Mouse (Mus musculus) left cerebral cortex, postnatal 4 days (tissue): ENCODE measurements at regions not wholly inside any gene's neighbourhood (a gene's known extent, or its start where the extent isn't known, plus 50 kb on each side); places are given as distances from the start of the nearest gene placed in this dataset.

ENCODE experiments used
- DNase-seq: peaks from one replicate; pipeline ENCODE4 v3.0.0-alpha.2; 2022
- intact Hi-C: fragments of 180-260 bp; cut with DNase I; formaldehyde crosslinking; loops from one replicate; pipeline ENCODE4 v1.15.1; 2025

GRCm38 (mm10) chr11:111555615-111556014, 489.7 kb downstream of the Kcnj2 start:
- intact Hi-C loops: no loop called here
- no peak for DNase-seq

DNA sequence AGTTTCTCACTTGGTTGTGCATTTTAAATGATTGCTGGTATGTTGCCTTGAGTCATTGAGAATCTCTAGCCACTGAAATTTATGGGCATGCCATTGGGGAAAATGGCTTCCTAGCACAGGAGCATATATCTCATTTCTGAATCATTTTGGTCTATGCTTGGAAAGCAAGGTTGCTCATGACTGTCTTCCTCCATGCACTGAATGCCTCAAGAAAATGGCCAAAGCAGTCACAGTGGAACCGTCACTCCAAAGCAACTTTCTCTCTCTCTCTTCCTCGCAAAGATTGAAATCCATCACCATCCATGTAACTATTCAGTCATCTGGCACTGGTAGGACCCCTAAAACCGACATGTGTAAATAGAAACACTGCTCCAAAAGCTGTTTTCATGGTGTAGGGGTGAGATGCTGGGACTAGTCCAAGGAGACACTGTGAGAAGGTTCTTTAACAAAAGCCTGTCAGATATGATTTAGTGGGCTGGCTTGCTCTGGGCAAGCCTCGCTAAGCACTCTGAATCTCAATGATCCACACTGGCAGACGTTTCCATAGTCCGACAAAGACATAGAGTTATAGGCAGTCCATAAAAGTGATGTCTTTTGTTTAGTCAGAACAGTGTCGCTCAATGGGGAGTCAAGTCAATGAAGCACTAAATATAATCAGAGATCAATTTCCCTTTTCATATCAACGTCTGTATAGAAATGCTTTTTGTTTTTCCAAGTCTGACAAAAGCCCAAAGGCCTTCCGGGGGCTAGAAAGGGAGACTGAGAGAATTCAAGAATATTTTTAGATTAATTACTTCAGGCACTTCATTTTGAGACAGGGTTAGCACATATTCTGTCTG, 492.6 kb downstream of the Kcnj2 start:
- intact Hi-C loops: no loop called here
- peak; percentile 11 for DNase-seq

DNA sequence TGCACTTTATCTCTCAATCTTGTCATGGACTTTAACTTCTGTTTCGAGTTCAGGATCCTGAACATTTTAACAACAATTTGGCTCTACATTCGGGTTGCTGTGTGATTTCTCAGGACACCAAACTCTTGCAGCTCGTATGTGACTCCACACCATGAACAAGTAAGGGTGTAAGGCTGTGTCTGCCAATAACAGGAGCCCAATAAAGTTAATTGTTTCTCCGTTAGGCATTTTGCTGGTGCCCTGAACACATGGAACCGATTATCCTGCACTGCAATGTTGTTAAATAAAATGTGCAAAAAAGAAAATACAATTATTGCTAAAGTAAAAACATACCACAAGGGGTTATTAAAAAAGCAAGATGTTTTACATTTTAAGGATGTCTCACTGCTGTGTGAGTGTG, 497.2 kb downstream of the Kcnj2 start:
- intact Hi-C loops: no loop called here
- no peak for DNase-seq

GRCm38 (mm10) chr11:111568041-111568440, 502.1 kb downstream of the Kcnj2 start:
- peak; percentile 13 for DNase-seq
- intact Hi-C loops: no loop called here

GRCm38 (mm10) chr11:111568876-111569275, 502.9 kb downstream of the Kcnj2 start:
- DNase-seq: no peak
- intact Hi-C loops: no loop called here

- no peak for DNase-seq
- intact Hi-C loops: no loop called here
These were observed 511.9 kb downstream of the Kcnj2 start for GRCm38 (mm10) chr11:111577883-111578282.

GRCm38 (mm10) chr11:111582980-111583379, 517.0 kb downstream of the Kcnj2 start:
- DNase-seq: no peak
- intact Hi-C loops: no loop called here

GRCm38 (mm10) chr11:111583606-111584005, 517.6 kb downstream of the Kcnj2 start:
- no peak for DNase-seq
- intact Hi-C loops: no loop called here

- intact Hi-C loops: no loop called here
- DNase-seq: no peak
These were observed 533.5 kb downstream of the Kcnj2 start for GRCm38 (mm10) chr11:111599456-111599855.

DNA sequence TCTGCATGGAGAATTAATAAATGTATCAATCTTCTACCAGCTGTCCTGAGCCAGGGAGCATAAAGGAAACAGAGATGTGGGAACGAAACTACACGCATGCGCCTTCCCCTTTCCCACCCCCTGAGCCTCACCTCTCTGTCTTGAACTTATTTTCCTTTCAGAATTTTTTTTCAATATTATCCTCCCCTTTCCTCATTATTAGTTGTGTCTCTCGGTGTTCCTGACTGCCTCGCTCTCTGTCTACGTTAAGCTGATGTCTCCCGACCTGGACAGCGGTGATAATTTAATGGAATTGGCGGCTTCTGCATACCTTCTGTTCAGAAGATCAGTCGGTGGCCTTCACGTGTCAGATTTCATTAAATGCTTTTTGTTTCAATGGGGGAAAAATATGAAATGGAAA, 539.2 kb downstream of the Kcnj2 start:
- DNase-seq: peak; percentile 15
- intact Hi-C loops: no loop called here

- peak; percentile 8 for DNase-seq
- intact Hi-C loops: no loop called here
These were observed 544.6 kb downstream of the Kcnj2 start for GRCm38 (mm10) chr11:111610522-111611015.

GRCm38 (mm10) chr11:111643603-111644002, 577.6 kb downstream of the Kcnj2 start:
- intact Hi-C loops: no loop called here
- DNase-seq: no peak

- DNase-seq: no peak
- intact Hi-C loops: loop anchor here (2.0 to 5.0 kb wide), 2 partner anchors 1129 to 1512 kb away; partner anchors contain the start of gene Sox9
These were observed 586.9 kb downstream of the Kcnj2 start for GRCm38 (mm10) chr11:111652882-111653281.

DNA sequence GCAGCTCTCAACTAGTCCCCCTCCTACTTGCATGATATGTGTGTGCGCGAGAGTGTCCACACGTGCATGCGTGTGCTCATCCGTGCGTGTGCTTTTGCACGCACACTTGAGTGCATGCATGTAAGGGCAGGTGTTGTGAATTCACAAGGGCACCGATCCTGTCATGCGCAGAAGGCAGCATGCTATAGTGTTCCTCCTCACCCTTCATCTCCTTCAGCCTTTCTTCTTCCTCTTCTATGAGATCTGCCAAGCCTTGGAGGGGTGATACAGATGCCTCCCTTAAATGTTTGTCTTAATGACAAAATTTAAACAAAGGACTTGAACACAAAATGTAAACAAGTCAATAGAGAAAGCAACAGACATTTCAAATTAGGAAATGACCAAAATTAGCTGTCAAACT, 591.8 kb downstream of the Kcnj2 start:
- intact Hi-C loops: no loop called here
- no peak for DNase-seq

DNA sequence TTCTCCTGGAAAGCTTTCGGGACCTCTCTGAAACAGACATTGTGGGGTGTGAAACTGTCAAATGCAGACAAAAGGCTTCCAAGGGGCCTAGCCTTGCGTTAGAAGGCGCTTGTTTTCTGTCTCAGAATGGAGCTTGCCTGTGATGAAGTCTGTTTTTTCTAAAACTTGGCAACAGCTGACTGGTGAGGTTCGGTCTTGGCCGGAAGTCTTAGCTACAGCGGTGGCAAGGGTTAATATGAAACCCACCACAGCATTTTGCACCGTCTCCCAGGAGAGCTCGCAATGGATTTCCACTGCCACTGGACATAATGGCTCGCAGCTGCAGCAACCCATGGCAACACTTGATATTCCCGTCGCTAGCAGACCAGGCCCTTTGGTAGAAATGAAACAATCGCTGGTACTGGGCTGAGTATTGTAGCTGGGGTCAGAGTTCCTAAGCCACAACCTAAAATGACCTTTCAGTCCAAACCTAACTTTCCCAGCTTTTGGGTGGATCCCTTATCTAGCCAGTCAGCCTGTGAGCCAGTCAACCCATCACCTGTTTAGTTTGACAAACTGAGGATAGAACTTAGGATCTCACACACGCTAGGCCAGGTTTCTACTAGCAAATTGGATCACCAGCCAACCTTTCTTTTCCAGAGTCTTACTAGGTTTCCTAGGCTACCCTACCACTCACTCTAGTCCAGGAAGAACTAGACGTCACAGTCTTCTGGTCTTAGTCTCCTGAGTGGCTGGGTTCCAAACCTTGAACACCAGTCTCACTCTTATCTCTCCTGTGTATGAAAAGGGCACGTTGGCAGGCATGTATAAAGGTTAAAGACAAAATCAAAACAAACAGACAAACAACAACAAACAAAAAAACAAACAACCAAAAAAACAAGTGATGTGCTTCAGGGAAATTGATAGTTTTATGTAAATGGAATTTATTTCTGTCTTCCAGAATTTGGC, 592.7 kb downstream of the Kcnj2 start:
- peak; percentile 16 for DNase-seq
- intact Hi-C loops: no loop called here

DNA sequence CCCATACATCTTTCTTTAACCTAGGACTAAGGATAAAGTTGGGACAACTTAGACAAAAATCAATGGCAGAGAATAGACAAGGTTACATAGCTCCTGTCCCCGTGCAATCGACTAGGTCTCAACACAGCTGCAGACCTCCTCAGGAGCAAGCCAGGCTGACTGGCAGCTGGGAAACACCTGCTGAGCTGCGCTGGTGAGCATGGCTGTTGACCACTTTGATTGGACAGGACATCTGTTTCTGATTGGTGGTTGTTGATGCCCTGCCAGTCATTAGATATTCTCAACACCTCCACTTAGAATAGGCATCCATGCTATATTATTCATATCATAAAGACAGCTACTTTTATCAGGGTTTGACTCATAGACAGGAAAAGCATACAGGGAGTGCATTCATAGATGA, 597.3 kb downstream of the Kcnj2 start:
- DNase-seq: no peak
- intact Hi-C loops: no loop called here

DNA sequence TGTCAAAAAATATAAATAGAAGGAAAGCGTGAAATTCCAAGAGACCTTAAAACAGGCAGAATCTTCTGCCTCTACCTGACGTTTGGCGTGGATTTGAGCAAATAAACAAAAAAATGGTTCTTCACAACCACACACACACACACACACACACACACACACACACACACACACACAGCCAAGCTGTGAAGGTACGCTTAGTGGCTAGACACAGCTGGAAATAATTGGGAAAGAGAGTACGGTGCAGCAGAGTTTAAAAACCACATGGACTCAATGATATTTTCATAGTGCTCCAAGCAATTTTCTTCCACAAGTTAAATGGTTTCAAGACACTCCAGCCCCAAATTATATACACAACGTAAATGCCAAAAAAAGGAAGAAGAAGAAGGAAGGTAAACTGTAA, 600.4 kb downstream of the Kcnj2 start:
- no peak for DNase-seq
- intact Hi-C loops: no loop called here

DNA sequence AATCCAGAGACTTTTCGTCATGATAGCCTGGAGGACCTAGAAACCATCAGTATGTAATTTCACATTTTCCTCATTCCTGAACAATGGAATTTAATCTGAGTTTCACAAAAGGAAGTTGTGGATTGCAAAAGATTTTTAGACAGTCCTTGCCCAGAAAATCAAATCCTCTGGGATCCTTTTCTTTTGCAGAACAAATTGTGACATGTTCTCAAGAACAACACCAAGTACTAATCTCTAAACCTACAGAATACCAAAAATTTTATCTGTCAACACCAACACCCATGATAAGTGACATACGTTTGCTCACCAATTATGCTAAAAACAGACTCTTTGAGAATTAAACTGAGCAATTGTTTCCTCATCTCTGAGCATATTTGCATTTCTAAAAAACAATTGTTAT, 605.9 kb downstream of the Kcnj2 start:
- intact Hi-C loops: no loop called here
- DNase-seq: no peak

GRCm38 (mm10) chr11:111675673-111676072, 609.7 kb downstream of the Kcnj2 start:
- intact Hi-C loops: no loop called here
- DNase-seq: no peak

DNA sequence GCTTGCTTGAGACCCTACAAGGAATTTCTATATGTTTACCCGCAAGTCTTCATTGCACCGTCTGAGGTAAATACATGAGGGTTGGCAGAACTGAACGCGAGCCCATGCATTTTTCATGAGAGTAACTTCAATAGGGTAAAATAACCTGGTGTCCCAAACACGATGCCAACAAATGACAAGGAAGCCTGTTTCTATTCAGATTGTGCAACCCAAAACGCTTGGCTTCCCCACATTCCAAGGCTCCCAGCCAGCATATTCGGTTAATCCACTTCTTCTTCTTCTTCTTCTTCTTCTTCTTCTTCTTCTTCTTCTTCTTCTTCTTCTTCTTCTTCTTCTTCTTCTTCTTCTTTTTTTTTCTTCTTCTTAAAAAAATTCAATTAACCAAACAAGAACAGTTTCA, 616.4 kb downstream of the Kcnj2 start:
- intact Hi-C loops: no loop called here
- no peak for DNase-seq

DNA sequence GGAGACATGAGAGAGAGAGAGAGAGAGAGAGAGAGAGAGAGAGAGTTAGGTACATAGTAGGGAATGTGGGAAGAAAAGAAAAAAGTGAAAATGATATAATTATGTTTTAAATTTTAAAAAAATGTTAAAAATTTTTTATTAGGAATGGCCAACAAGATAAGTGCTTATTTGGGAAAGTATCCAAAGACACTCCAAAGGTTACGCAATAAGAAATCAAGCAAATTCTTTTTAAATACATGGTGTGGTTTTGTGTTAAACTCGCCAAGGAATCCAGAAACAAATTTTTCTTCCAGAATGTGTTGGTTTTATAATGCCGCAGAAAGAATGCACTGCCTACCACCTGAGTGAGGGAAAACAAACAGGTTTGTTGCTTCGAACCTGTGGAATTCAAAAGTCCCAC, 617.9 kb downstream of the Kcnj2 start:
- no peak for DNase-seq
- intact Hi-C loops: no loop called here

DNA sequence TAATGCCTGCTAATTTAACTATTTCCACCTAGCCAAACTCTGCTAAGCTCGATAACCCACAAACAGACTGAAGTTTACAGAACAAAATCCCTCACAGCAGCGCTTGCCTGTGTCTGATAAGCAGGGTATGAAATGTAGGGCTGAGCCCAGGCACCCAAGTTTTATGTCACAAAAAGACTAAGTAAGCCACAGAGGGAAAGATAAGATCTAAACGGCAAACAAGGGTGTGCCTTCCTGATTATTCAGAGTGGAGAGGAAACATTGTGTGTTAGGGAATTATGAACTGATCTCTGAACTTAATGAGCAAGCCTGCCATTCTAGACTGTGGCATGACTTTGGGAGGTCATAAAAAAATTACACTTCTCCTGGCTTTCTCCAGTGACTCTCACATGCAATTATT, 621.8 kb downstream of the Kcnj2 start:
- DNase-seq: no peak
- intact Hi-C loops: no loop called here
